Mouse (Mus musculus): ENCODE measurements around the gene Abhd14a. TPM values are rescaled to one million over a fixed set of nuclear protein-coding genes. Genes with fewer than 3 reads are reported as not detected.

Gene Abhd14a
- polyA plus RNA-seq, 1 experiment from 2014 or later = 43.2 TPM

- no peaks in the 10 kb centered on the region for H3K27me3 ChIP-seq (ENCODE audit: control insufficient read depth, insufficient read depth, low read length)
- ATAC-seq (ENCODE audit: insufficient number of reproducible peaks, low FRiP score, low TSS enrichment, low read depth) = no peak
- WGBS = 85% methylated on average over 15 of the region's 15 CpGs
- peaks cover 40% of the 10 kb centered on the region for H3K4me1 ChIP-seq (ENCODE audit: control insufficient read depth, insufficient read depth, low read length)
- DNase-seq (ENCODE audit: low spot score) = no peak
- H3K9me3 ChIP-seq (ENCODE audit: control insufficient read depth, low read length) = no peaks in the 10 kb centered on the region
- no peak overlapping the region for H3K4me2 ChIP-seq (ENCODE audit: low read depth, severe bottlenecking)
- no peak overlapping the region for H3K27ac ChIP-seq (replicated peaks; ENCODE audit: low read depth, low read length)
- H3K9ac ChIP-seq (ENCODE audit: low read length) = no peak overlapping the region
- peaks cover 10% of the 10 kb centered on the region for H3K36me3 ChIP-seq (ENCODE audit: control insufficient read depth, insufficient read depth, low read length)
- H3K4me3 ChIP-seq (ENCODE audit: low read depth, low read length) = no peak overlapping the region
These were observed 12.5 kb upstream of the Abhd14a start for GRCm38 (mm10) chr9:106459946-106460345.

GRCm38 (mm10) chr9:106457920-106458319, 10.4 kb upstream of the Abhd14a start:
- DNase-seq (ENCODE audit: low spot score) (no peak), ATAC-seq (ENCODE audit: insufficient number of reproducible peaks, low FRiP score, low TSS enrichment, low read depth) (no peak)
- Histone ChIP-seq H3K4me2 (ENCODE audit: low read depth, severe bottlenecking) (no peak overlapping the region), H3K9ac (ENCODE audit: low read length) (no peak overlapping the region), H3K9me3 (ENCODE audit: control insufficient read depth, low read length) (no peaks in the 10 kb centered on the region), H3K27me3 (ENCODE audit: control insufficient read depth, insufficient read depth, low read length) (no peaks in the 10 kb centered on the region), H3K4me3 (ENCODE audit: low read depth, low read length) (no peak overlapping the region), H3K27ac (replicated peaks; ENCODE audit: low read depth, low read length) (no peak overlapping the region), H3K4me1 (ENCODE audit: control insufficient read depth, insufficient read depth, low read length) (peaks cover 36% of the 10 kb centered on the region), H3K36me3 (ENCODE audit: control insufficient read depth, insufficient read depth, low read length) (peaks cover 6% of the 10 kb centered on the region; the same call in 1 of the 2 replicates)
- WGBS = 79% methylated on average over 5 of the region's 5 CpGs

GRCm38 (mm10) chr9:106457163-106457559, 9.7 kb upstream of the Abhd14a start:
- Histone ChIP-seq H3K9me3 (ENCODE audit: control insufficient read depth, low read length) (no peaks in the 10 kb centered on the region), H3K4me2 (ENCODE audit: low read depth, severe bottlenecking) (peak overlapping the region; percentile 79), H3K4me1 (ENCODE audit: control insufficient read depth, insufficient read depth, low read length) (peaks cover 43% of the 10 kb centered on the region), H3K9ac (ENCODE audit: low read length) (peak overlapping the region; percentile 84), H3K27me3 (ENCODE audit: control insufficient read depth, insufficient read depth, low read length) (no peaks in the 10 kb centered on the region), H3K27ac (replicated peaks; ENCODE audit: low read depth, low read length) (peak overlapping the region; percentile 62; the same call in 1 of the 2 replicates), H3K36me3 (ENCODE audit: control insufficient read depth, insufficient read depth, low read length) (peaks cover 6% of the 10 kb centered on the region; the same call in 1 of the 2 replicates), H3K4me3 (ENCODE audit: low read depth, low read length) (peak overlapping the region; percentile 14; the same call in 1 of the 2 replicates)
- WGBS = 47% methylated on average over 9 of the region's 9 CpGs
- ATAC-seq (ENCODE audit: insufficient number of reproducible peaks, low FRiP score, low TSS enrichment, low read depth) (no peak), DNase-seq (ENCODE audit: low spot score) (no peak)

- DNase-seq (ENCODE audit: low spot score) (peak; percentile 53), ATAC-seq (ENCODE audit: insufficient number of reproducible peaks, low FRiP score, low TSS enrichment, low read depth) (no peak)
- WGBS = 38% methylated on average over 15 of the region's 15 CpGs
- Histone ChIP-seq H3K36me3 (ENCODE audit: control insufficient read depth, insufficient read depth, low read length) (peaks cover 2% of the 10 kb centered on the region; the same call in 1 of the 2 replicates), H3K9ac (ENCODE audit: low read length) (peak overlapping the region; percentile 84), H3K4me2 (ENCODE audit: low read depth, severe bottlenecking) (peak overlapping the region; percentile 79), H3K27ac (replicated peaks; ENCODE audit: low read depth, low read length) (peak overlapping the region; percentile 62), H3K9me3 (ENCODE audit: control insufficient read depth, low read length) (no peaks in the 10 kb centered on the region), H3K4me3 (ENCODE audit: low read depth, low read length) (peak overlapping the region; percentile 88), H3K4me1 (ENCODE audit: control insufficient read depth, insufficient read depth, low read length) (peaks cover 50% of the 10 kb centered on the region), H3K27me3 (ENCODE audit: control insufficient read depth, insufficient read depth, low read length) (no peaks in the 10 kb centered on the region)
These were observed 9.1 kb upstream of the Abhd14a start for GRCm38 (mm10) chr9:106456325-106457162.

GRCm38 (mm10) chr9:106454888-106455681, 7.6 kb upstream of the Abhd14a start:
- ATAC-seq (ENCODE audit: insufficient number of reproducible peaks, low FRiP score, low TSS enrichment, low read depth) (peak; percentile 11; the same call in 1 of the 2 replicates), DNase-seq (ENCODE audit: low spot score) (peak; percentile 72)
- Histone ChIP-seq H3K9me3 (ENCODE audit: control insufficient read depth, low read length) (no peaks in the 10 kb centered on the region), H3K4me1 (ENCODE audit: control insufficient read depth, insufficient read depth, low read length) (peaks cover 64% of the 10 kb centered on the region), H3K27ac (replicated peaks; ENCODE audit: low read depth, low read length) (peak overlapping the region; percentile 90), H3K9ac (ENCODE audit: low read length) (peak overlapping the region; percentile 84), H3K27me3 (ENCODE audit: control insufficient read depth, insufficient read depth, low read length) (no peaks in the 10 kb centered on the region), H3K4me3 (ENCODE audit: low read depth, low read length) (peak overlapping the region; percentile 88), H3K4me2 (ENCODE audit: low read depth, severe bottlenecking) (peak overlapping the region; percentile 79), H3K36me3 (ENCODE audit: control insufficient read depth, insufficient read depth, low read length) (no peaks in the 10 kb centered on the region; the same call in 1 of the 2 replicates)
- WGBS = under 1% methylated on average over 17 of the region's 17 CpGs

- Histone ChIP-seq H3K36me3 (ENCODE audit: control insufficient read depth, insufficient read depth, low read length) (no peaks in the 10 kb centered on the region; the same call in 1 of the 2 replicates), H3K4me3 (ENCODE audit: low read depth, low read length) (peak overlapping the region; percentile 88), H3K4me2 (ENCODE audit: low read depth, severe bottlenecking) (peak overlapping the region; percentile 79), H3K9me3 (ENCODE audit: control insufficient read depth, low read length) (no peaks in the 10 kb centered on the region), H3K27ac (replicated peaks; ENCODE audit: low read depth, low read length) (peak overlapping the region; percentile 90), H3K4me1 (ENCODE audit: control insufficient read depth, insufficient read depth, low read length) (peaks cover 65% of the 10 kb centered on the region), H3K9ac (ENCODE audit: low read length) (peak overlapping the region; percentile 84), H3K27me3 (ENCODE audit: control insufficient read depth, insufficient read depth, low read length) (no peaks in the 10 kb centered on the region)
- DNase-seq (ENCODE audit: low spot score) (peak; percentile 67), ATAC-seq (ENCODE audit: insufficient number of reproducible peaks, low FRiP score, low TSS enrichment, low read depth) (peak; percentile 17; the same call in 1 of the 2 replicates)
- WGBS = under 1% methylated on average over 16 of the region's 20 CpGs
These were observed 6.7 kb upstream of the Abhd14a start for GRCm38 (mm10) chr9:106454071-106454761.

GRCm38 (mm10) chr9:106453271-106454070, 6.0 kb upstream of the Abhd14a start, which contains the start of gene Pcbp4:
Gene Pcbp4 (plus strand): TSS chr9:106453291.
- Histone ChIP-seq H3K27me3 (ENCODE audit: control insufficient read depth, insufficient read depth, low read length) (no peaks in the 10 kb centered on the region), H3K4me2 (ENCODE audit: low read depth, severe bottlenecking) (peak within 1 kb of the TSS; percentile 79), H3K27ac (replicated peaks; ENCODE audit: low read depth, low read length) (peak within 1 kb of the TSS; percentile 93), H3K4me3 (ENCODE audit: low read depth, low read length) (peak within 1 kb of the TSS; percentile 88), H3K9me3 (ENCODE audit: control insufficient read depth, low read length) (no peaks in the 10 kb centered on the region), H3K9ac (ENCODE audit: low read length) (peak within 1 kb of the TSS; percentile 84), H3K36me3 (ENCODE audit: control insufficient read depth, insufficient read depth, low read length) (no peaks in the 10 kb centered on the region; the same call in 1 of the 2 replicates), H3K4me1 (ENCODE audit: control insufficient read depth, insufficient read depth, low read length) (peaks cover 69% of the 10 kb centered on the region)
- DNase-seq (ENCODE audit: low spot score) (peak; percentile 83), ATAC-seq (ENCODE audit: insufficient number of reproducible peaks, low FRiP score, low TSS enrichment, low read depth) (peak; percentile 49)
- under 1% methylated on average over 42 of the region's 74 CpGs for WGBS

All from limb, embryonic 11.5 days (tissue).